Comparison of ENCODE assay signal across 26 mouse cellular contexts in genomic region chr2:172287715-172288114, GRCm38 (mm10). TPM values are rescaled to one million over a fixed set of nuclear protein-coding genes. Genes with fewer than 3 reads are reported as not detected.
A peak's percentile ranks its signal among the peaks of the same experiment; 100 is the strongest.
DNase-seq lines count a peak whose midpoint lies in the region; ATAC-seq and TF ChIP-seq lines count a peak whose summit lies in the region.
"Had no signal": no experiment of that assay in that cellular context is flagged by ENCODE, and none has a peak within 500 bp of the region (broad histone marks: within the 10 kb centered on the region; RNA-seq: fewer than 3 reads in every experiment).

No protein-coding gene starts in this region.

- TF ChIP-seq POLR2A in CH12.LX (IDR thresholded peaks at IDR 0.05; ENCODE audit: low read depth, low read length) (no peak), MEL (IDR thresholded peaks at IDR 0.05; ENCODE audit: control insufficient read depth in 1 of 2, insufficient read depth in 1 of 2, low read depth in 1 of 2, low read length in 2 of 2, poor library complexity in 1 of 2) (no peak)

- H3K79me2 ChIP-seq in CH12.LX (replicated peaks; ENCODE audit: control insufficient read depth, extremely low read depth, insufficient read depth, poor library complexity, severe bottlenecking) (peaks cover 6% of the 10 kb centered on the region), MEL (ENCODE audit: control insufficient read depth, insufficient read depth, low read length, poor library complexity) (no peaks in the 10 kb centered on the region; the same call in 1 of the 2 replicates)

- TF ChIP-seq RAD21 in CH12.LX (IDR thresholded peaks at IDR 0.05; ENCODE audit: low read depth, low read length) = no peak
- TF ChIP-seq RAD21 in MEL (IDR thresholded peaks at IDR 0.05; ENCODE audit: low read depth, low read length) = no peak

- H3K27me3 ChIP-seq in liver, embryonic 13.5 days = no peaks in the 10 kb centered on the region
- H3K27me3 ChIP-seq in liver, postnatal 0 days (ENCODE audit: insufficient read depth, low read length) = no peaks in the 10 kb centered on the region
- H3K27me3 ChIP-seq in CH12.LX (replicated peaks) (no peaks in the 10 kb centered on the region), MEL (ENCODE audit: control insufficient read depth in 1 of 2, insufficient read depth in 2 of 2, low read length in 2 of 2) (no peaks in the 10 kb centered on the region; a peak in 1 of 4 replicates)
- H3K27me3 ChIP-seq in hindbrain, embryonic 11.5 days (ENCODE audit: control insufficient read depth, insufficient read depth, low read length) = no peaks in the 10 kb centered on the region
- H3K27me3 ChIP-seq: embryonic facial prominence, embryonic 13.5 days; embryonic facial prominence, embryonic 15.5 days had no signal

- 88% methylated on average over 1 of the region's 1 CpGs for WGBS in liver, embryonic 13.5 days (ENCODE audit: insufficient replicate concordance)
- WGBS in liver, postnatal 0 days (ENCODE audit: insufficient replicate concordance) = 75% methylated on average over 1 of the region's 1 CpGs
- 89% methylated on average over 1 of the region's 1 CpGs for WGBS in hindbrain, embryonic 11.5 days

- H3K4me3 ChIP-seq in liver, embryonic 13.5 days (replicated peaks) = no peak overlapping the region
- H3K4me3 ChIP-seq in liver, postnatal 0 days (ENCODE audit: low read depth, low read length) = no peak overlapping the region
- H3K4me3 ChIP-seq in CH12.LX (replicated peaks in 1 of 3; ENCODE audit: low read depth in 2 of 3, low read length in 2 of 3, poor library complexity in 1 of 3) (no peak overlapping the region), MEL (ENCODE audit: control insufficient read depth in 1 of 2, insufficient read depth in 1 of 2, low read depth in 2 of 2, low read length in 2 of 2) (no peak overlapping the region)
- no peak overlapping the region for H3K4me3 ChIP-seq in hindbrain, embryonic 11.5 days (ENCODE audit: low read depth, low read length)
- H3K4me3 ChIP-seq: embryonic facial prominence, embryonic 13.5 days; embryonic facial prominence, embryonic 15.5 days; erythroblast, embryonic 14.5 days; forebrain, embryonic 10.5 days; forebrain, embryonic 12.5 days had no signal

- TF ChIP-seq CTCF in liver, postnatal 0 days (IDR thresholded peaks at IDR 0.05; ENCODE audit: low read depth) = no peak
- TF ChIP-seq CTCF in CH12.LX (conservative IDR thresholded peaks at IDR 0.05 in 1 of 2, IDR thresholded peaks at IDR 0.05 in 1 of 2; ENCODE audit: low read depth in 2 of 2, low read length in 2 of 2) = no peak
- TF ChIP-seq CTCF in MEL (IDR thresholded peaks at IDR 0.05 in 2 of 3, conservative IDR thresholded peaks at IDR 0.05 in 1 of 3; ENCODE audit: control insufficient read depth in 1 of 3, insufficient read depth in 1 of 3, low read depth in 2 of 3, low read length in 3 of 3, poor library complexity in 1 of 3, severe bottlenecking in 1 of 3) = no peak

- H3K9ac ChIP-seq in liver, embryonic 13.5 days = no peak overlapping the region
- H3K9ac ChIP-seq in liver, postnatal 0 days (replicated peaks) = no peak overlapping the region
- H3K9ac ChIP-seq in CH12.LX (ENCODE audit: insufficient read depth, low read depth) (no peak overlapping the region), MEL (ENCODE audit: control insufficient read depth, low read depth, low read length, poor library complexity, severe bottlenecking) (no peak overlapping the region)
- no peak overlapping the region for H3K9ac ChIP-seq in hindbrain, embryonic 11.5 days (ENCODE audit: low read depth, low read length)
- H3K9ac ChIP-seq: embryonic facial prominence, embryonic 13.5 days; embryonic facial prominence, embryonic 15.5 days; forebrain, embryonic 12.5 days had no signal

- dilution Hi-C loops in CH12.LX (cut with MboI; ENCODE audit: extremely low pct_ligation_motif_present, extremely low pct_unique_long_range_greater_than_20kb, low sequenced_read_pairs) = no loop called here

- no peaks in the 10 kb centered on the region for H3K9me3 ChIP-seq in liver, embryonic 13.5 days (replicated peaks)
- no peaks in the 10 kb centered on the region for H3K9me3 ChIP-seq in liver, postnatal 0 days (ENCODE audit: low read length)
- H3K9me3 ChIP-seq in CH12.LX (replicated peaks; ENCODE audit: low read length) = peaks cover 3% of the 10 kb centered on the region
- no peaks in the 10 kb centered on the region for H3K9me3 ChIP-seq in MEL (replicated peaks; ENCODE audit: insufficient read depth, low read length)
- H3K9me3 ChIP-seq in hindbrain, embryonic 11.5 days (ENCODE audit: control insufficient read depth, low read length) = no peaks in the 10 kb centered on the region
- H3K9me3 ChIP-seq: embryonic facial prominence, embryonic 13.5 days; embryonic facial prominence, embryonic 15.5 days; forebrain, embryonic 10.5 days; forebrain, embryonic 12.5 days had no signal

- H3K27ac ChIP-seq in liver, embryonic 13.5 days = peak overlapping the region; percentile 99
- H3K27ac ChIP-seq in liver, postnatal 0 days (ENCODE audit: low read depth) = no peak overlapping the region
- H3K27ac ChIP-seq in CH12.LX (ENCODE audit: insufficient read depth, low read depth) (no peak overlapping the region), MEL (ENCODE audit: control insufficient read depth, low read depth, low read length) (no peak overlapping the region)
- H3K27ac ChIP-seq in hindbrain, embryonic 11.5 days (ENCODE audit: low read depth, low read length) = no peak overlapping the region
- H3K27ac ChIP-seq: embryonic facial prominence, embryonic 13.5 days; embryonic facial prominence, embryonic 15.5 days; forebrain, embryonic 12.5 days had no signal

- ATAC-seq in liver, embryonic 13.5 days (ENCODE audit: low read depth) = no peak
- ATAC-seq in liver, postnatal 0 days = no peak
- ATAC-seq in hindbrain, embryonic 11.5 days (ENCODE audit: low FRiP score) = no peak
- ATAC-seq: forebrain, embryonic 14.5 days; forebrain, embryonic 16.5 days had no signal

- no peak for TF ChIP-seq EP300 in liver, postnatal 0 days (IDR thresholded peaks at IDR 0.05; ENCODE audit: low read depth)
- TF ChIP-seq EP300 in CH12.LX (IDR thresholded peaks at IDR 0.05; ENCODE audit: low read length) (0 out of 2 replicates have a peak, but pooled peaks have one; percentile 38), MEL (IDR thresholded peaks at IDR 0.05; ENCODE audit: low read depth in 1 of 2, low read length in 2 of 2) (no peak)

- H3K4me2 ChIP-seq in liver, embryonic 13.5 days = no peak overlapping the region
- no peak overlapping the region for H3K4me2 ChIP-seq in liver, postnatal 0 days (ENCODE audit: low read depth, low read length)
- no peak overlapping the region for H3K4me2 ChIP-seq in CH12.LX (ENCODE audit: insufficient read depth, low read depth, poor library complexity, severe bottlenecking)
- no peak overlapping the region for H3K4me2 ChIP-seq in hindbrain, embryonic 11.5 days (replicated peaks; ENCODE audit: low read depth, low read length)
- H3K4me2 ChIP-seq: embryonic facial prominence, embryonic 13.5 days; embryonic facial prominence, embryonic 15.5 days; forebrain, embryonic 12.5 days had no signal

- no peak for DNase-seq in liver, embryonic 13.5 days
- no peak for DNase-seq in liver, postnatal 0 days
- DNase-seq in CH12.LX (ENCODE audit: extremely low read depth) = no peak
- peak; percentile 10 for DNase-seq in MEL (ENCODE audit: low read depth, low spot score)
- no peak for DNase-seq in hindbrain, embryonic 11.5 days (ENCODE audit: low spot score)
- DNase-seq: adrenal gland, adult 2 months; adrenal gland, postnatal 10 days; adrenal gland, postnatal 25 days; cerebellum, adult 11 months; cerebellum, adult 18-20 months; cerebellum, adult 8-10 months; cerebellum, adult 9-11 months; cerebellum, postnatal 14 days; cerebellum, postnatal 36 days; embryo, embryonic 11 days had no signal

- H3K4me1 ChIP-seq in liver, embryonic 13.5 days (replicated peaks) = peaks cover 54% of the 10 kb centered on the region
- peaks cover 15% of the 10 kb centered on the region for H3K4me1 ChIP-seq in liver, postnatal 0 days (ENCODE audit: insufficient read depth)
- peaks cover 34 to 56% of the 10 kb centered on the region in 2 experiments for H3K4me1 ChIP-seq in CH12.LX (ENCODE audit: control insufficient read depth in 1 of 2, insufficient read depth in 2 of 2)
- peaks cover 13 to 32% of the 10 kb centered on the region in 2 experiments for H3K4me1 ChIP-seq in MEL (ENCODE audit: control insufficient read depth in 1 of 2, insufficient read depth in 2 of 2, low read length in 2 of 2)
- H3K4me1 ChIP-seq in hindbrain, embryonic 11.5 days (replicated peaks; ENCODE audit: control insufficient read depth, insufficient read depth, low read length) = no peaks in the 10 kb centered on the region
- H3K4me1 ChIP-seq: embryonic facial prominence, embryonic 15.5 days had no signal

- in situ Hi-C loops in CH12.LX (cut with MboI; ENCODE audit: low pct_ligation_motif_present, low pct_unique_long_range_greater_than_20kb, low sequenced_read_pairs) = no loop called here

- H3K36me3 ChIP-seq in liver, embryonic 13.5 days = no peaks in the 10 kb centered on the region
- H3K36me3 ChIP-seq in liver, postnatal 0 days (replicated peaks; ENCODE audit: insufficient read depth, low read length) = no peaks in the 10 kb centered on the region
- H3K36me3 ChIP-seq in CH12.LX (replicated peaks in 1 of 2; ENCODE audit: control insufficient read depth in 1 of 2, insufficient read depth in 1 of 2, low read length in 1 of 2) = no peaks in the 10 kb centered on the region
- H3K36me3 ChIP-seq in MEL (ENCODE audit: control insufficient read depth in 1 of 2, insufficient read depth in 2 of 2, low read length in 2 of 2) = peaks cover 0 to 23% of the 10 kb centered on the region in 2 experiments; a peak in 2 of 4 replicates
- H3K36me3 ChIP-seq in hindbrain, embryonic 11.5 days (ENCODE audit: control insufficient read depth, insufficient read depth, low read length) = no peaks in the 10 kb centered on the region
- H3K36me3 ChIP-seq: embryonic facial prominence, embryonic 13.5 days; embryonic facial prominence, embryonic 15.5 days; forebrain, embryonic 10.5 days; forebrain, embryonic 12.5 days; G1E had no signal

RNA-seq across cellular contexts. Expression of gene Mc3r, which starts 39.4 kb away (rescaled TPM):
- 0.05 TPM in 1 of 2 replicates, not detected in the other for polyA plus RNA-seq in liver, embryonic 13.5 days (2015; fragmentation: Nextera tagmentation; extraction: Ambion mirVana)
- not detected in 2 replicates for polyA plus RNA-seq in liver, postnatal 0 days (2015; fragmentation: Nextera tagmentation; extraction: Ambion mirVana)
- total RNA-seq in CH12.LX (2012; rRNA removed) (not detected in 2 replicates), CH12.LX (2014; rRNA removed) (not detected in 2 replicates), MEL (2012; rRNA removed) (0.04 TPM in 1 of 2 replicates, not detected in the other)
- polyA plus RNA-seq in CH12.LX (2012; ENCODE audit: insufficient read length, low read depth) (not detected in 2 replicates), MEL (2012; ENCODE audit: insufficient read depth in 1 of 2, insufficient read length in 2 of 2, low read depth in 1 of 2, low replicate concordance in 2 of 2, missing spikeins in 1 of 2) (not detected)
- not detected in 2 replicates for polyA plus RNA-seq in hindbrain, embryonic 11.5 days (2014; fragmentation: Nextera tagmentation; extraction: Ambion mirVana)
- total RNA-seq: adrenal gland, adult 2 months; adrenal gland, postnatal 10 days; adrenal gland, postnatal 25 days; adrenal gland, postnatal 4 days; common myeloid progenitor, adult 5-6 weeks had no signal
- polyA plus RNA-seq: embryonic facial prominence, embryonic 11.5 days; embryonic facial prominence, embryonic 13.5 days; embryonic facial prominence, embryonic 15.5 days; erythroblast, embryonic 14.5 days; forebrain, embryonic 10.5 days; forebrain, embryonic 12.5 days; G1E had no signal

RNA-seq across cellular contexts. Expression of gene Fam210b, which starts 57.6 kb away (rescaled TPM):
- polyA plus RNA-seq in liver, embryonic 13.5 days (2015; fragmentation: Nextera tagmentation; extraction: Ambion mirVana) = 131 and 149 TPM in 2 replicates
- polyA plus RNA-seq in liver, postnatal 0 days (2015; fragmentation: Nextera tagmentation; extraction: Ambion mirVana) = 67.0 and 81.2 TPM in 2 replicates
- total RNA-seq in CH12.LX (2012; rRNA removed) = 1.1 and 1.5 TPM in 2 replicates
- 0.58 and 0.68 TPM in 2 replicates for total RNA-seq in CH12.LX (2014; rRNA removed)
- polyA plus RNA-seq in CH12.LX (2012; ENCODE audit: insufficient read length, low read depth) = 1.1 and 1.2 TPM in 2 replicates
- 2.7 and 3.5 TPM in 2 replicates for total RNA-seq in MEL (2012; rRNA removed)
- 10 to 100 TPM in 1 of 2 experiments, not detected in 1; 11.4 TPM for polyA plus RNA-seq in MEL (2012; ENCODE audit: insufficient read depth in 1 of 2, insufficient read length in 2 of 2, low read depth in 1 of 2, low replicate concordance in 2 of 2, missing spikeins in 1 of 2)
- polyA plus RNA-seq in hindbrain, embryonic 11.5 days (2014; fragmentation: Nextera tagmentation; extraction: Ambion mirVana) = 27.6 TPM in 2 replicates
